Mouse (Mus musculus) midbrain, embryonic 11.5 days (tissue): ENCODE data around the gene Saal1. TPM values are rescaled to one million over a fixed set of nuclear protein-coding genes. Genes with fewer than 3 reads are reported as not detected.
"Not testable (repeated sequence)": the region's sequence is repeated elsewhere in the genome, so short reads cannot be mapped to it uniquely, and the experiment has no call there.

Experiments used
- ATAC-seq: fragments of 200-750 bp; cut with Nextera tagmentation; 2 replicates; pipeline ENCODE4 v1.8.0; 2017; ENCODE audit warnings: moderate TSS enrichment, moderate library complexity; ENCODE audit not compliant: low FRiP score
- DNase-seq: peaks from one replicate; pipeline ENCODE4 v3.0.0; 2015; ENCODE audit warnings: low spot score; ENCODE audit errors: missing footprints
- H3K27ac ChIP-seq: fragments of 300-500 bp; sonication (generic); 2 replicates; pipeline ENCODE4 v1.5.1; 2014; ENCODE audit warnings: low read depth, low read length
- H3K27me3 ChIP-seq: fragments of 300-500 bp; sonication (generic); 2 replicates; pipeline ENCODE4 v1.6.1; 2014; ENCODE audit warnings: mild to moderate bottlenecking, low read length, moderate library complexity, mixed read lengths; ENCODE audit not compliant: control insufficient read depth, insufficient read depth
- H3K36me3 ChIP-seq: fragments of 300-500 bp; sonication (generic); 2 replicates; pipeline ENCODE4 v1.6.1; 2014; ENCODE audit warnings: mild to moderate bottlenecking, low read length, moderate library complexity, mixed read lengths; ENCODE audit not compliant: control insufficient read depth, insufficient read depth
- H3K4me1 ChIP-seq: fragments of 300-500 bp; sonication (generic); 2 replicates; pipeline ENCODE4 v1.6.1; 2014; ENCODE audit warnings: low read length; ENCODE audit not compliant: control insufficient read depth, insufficient read depth
- H3K4me2 ChIP-seq: fragments of 300-500 bp; sonication (generic); 2 replicates; pipeline ENCODE4 v1.6.1; 2014; ENCODE audit warnings: mild to moderate bottlenecking, moderate library complexity
- H3K4me3 ChIP-seq: fragments of 300-500 bp; sonication (generic); 2 replicates; pipeline ENCODE4 v1.5.1; 2014; ENCODE audit warnings: low read depth, low read length
- H3K9ac ChIP-seq: fragments of 300-500 bp; sonication (generic); 2 replicates; pipeline ENCODE4 v1.6.1; 2014; ENCODE audit warnings: low read length
- H3K9me3 ChIP-seq: fragments of 300-500 bp; sonication (generic); 2 replicates; pipeline ENCODE4 v1.6.1; 2016; ENCODE audit warnings: low read length; ENCODE audit not compliant: control insufficient read depth
- WGBS: fragments of 180-500 bp; shearing (Covaris S2); extraction: QIAGEN DNeasy Blood & Tissue Kit; methylation state at CpG from one replicate; pipeline ENCODE4 v1.1.7; 2014; 5-methylcytosine and 5-hydroxymethylcytosine counted together
- polyA plus RNA-seq: library from polyadenylated mRNA; unstranded; fragments of >200 nt; fragmentation: Nextera tagmentation; extraction: Ambion mirVana; gene quantifications from 2 replicates; pipeline ENCODE4 v1.2.1, GENCODE M21; 2014

Saal1 gene
- 42.4 and 44.1 TPM in 2 replicates for polyA plus RNA-seq

- H3K36me3 ChIP-seq: peaks cover 5% of the 10 kb centered on the region; the same call in 1 of the 2 replicates
- H3K4me2 ChIP-seq: peak within 1 kb of the TSS; percentile 58
- WGBS: under 1% methylated on average over 38 of the region's 38 CpGs
- H3K9me3 ChIP-seq: no peaks in the 10 kb centered on the region
- peak within 1 kb of the TSS; percentile 87 for H3K4me3 ChIP-seq
- peak; percentile 100 for DNase-seq
- H3K27ac ChIP-seq: no peak within 1 kb of the TSS; the same call in 1 of the 2 replicates
- H3K9ac ChIP-seq: peak within 1 kb of the TSS; percentile 96
- peak; percentile 97 for ATAC-seq
- peaks cover 6% of the 10 kb centered on the region for H3K4me1 ChIP-seq
- no peaks in the 10 kb centered on the region for H3K27me3 ChIP-seq
Observed at GRCm38 (mm10) chr7:46710390-46710844, at the start of gene Saal1. Saal1 (minus strand) TSS chr7:46710680.

GRCm38 (mm10) chr7:46751490-46751889, 41.0 kb upstream of the Saal1 start, which contains the start of gene Saa2:
Saa2 (plus strand) TSS chr7:46751790.
- ATAC-seq (no peak), DNase-seq (no peak)
- Histone ChIP-seq H3K9me3 (no peaks in the 10 kb centered on the region), H3K4me1 (no peaks in the 10 kb centered on the region), H3K36me3 (no peaks in the 10 kb centered on the region), H3K27me3 (no peaks in the 10 kb centered on the region), H3K9ac (no peak within 1 kb of the TSS), H3K27ac (no peak within 1 kb of the TSS), H3K4me3 (no peak within 1 kb of the TSS), H3K4me2 (no peak within 1 kb of the TSS)
- 85% methylated on average over 3 of the region's 3 CpGs for WGBS

GRCm38 (mm10) chr7:46748459-46748858, 38.0 kb upstream of the Saal1 start:
- Histone ChIP-seq H3K4me3 (no peak overlapping the region), H3K4me1 (no peaks in the 10 kb centered on the region), H3K9me3 (no peaks in the 10 kb centered on the region), H3K36me3 (no peaks in the 10 kb centered on the region), H3K27ac (no peak overlapping the region), H3K27me3 (no peaks in the 10 kb centered on the region), H3K9ac (no peak overlapping the region), H3K4me2 (no peak overlapping the region)
- ATAC-seq (no peak), DNase-seq (no peak)
- 42% methylated on average over 3 of the region's 3 CpGs for WGBS

GRCm38 (mm10) chr7:46746381-46746780, 35.9 kb upstream of the Saal1 start:
- 89% methylated on average over 7 of the region's 7 CpGs for WGBS
- H3K27me3 ChIP-seq: no peaks in the 10 kb centered on the region
- H3K36me3 ChIP-seq: no peaks in the 10 kb centered on the region
- H3K27ac ChIP-seq: no peak overlapping the region
- ATAC-seq (no peak), DNase-seq (no peak)
- H3K4me3 ChIP-seq: no peak overlapping the region
- H3K4me1 ChIP-seq: no peaks in the 10 kb centered on the region
- H3K9me3 ChIP-seq: no peaks in the 10 kb centered on the region
- no peak overlapping the region for H3K9ac ChIP-seq
- no peak overlapping the region for H3K4me2 ChIP-seq

- no peak overlapping the region for H3K27ac ChIP-seq
- H3K4me2 ChIP-seq: no peak overlapping the region
- H3K27me3 ChIP-seq: no peaks in the 10 kb centered on the region
- no peaks in the 10 kb centered on the region for H3K4me1 ChIP-seq
- H3K4me3 ChIP-seq: no peak overlapping the region
- ATAC-seq (no peak), DNase-seq (no peak)
- H3K9ac ChIP-seq: no peak overlapping the region
- no peaks in the 10 kb centered on the region for H3K36me3 ChIP-seq
- H3K9me3 ChIP-seq: no peaks in the 10 kb centered on the region
- WGBS: 87% methylated on average over 3 of the region's 3 CpGs
Observed at GRCm38 (mm10) chr7:46745816-46746215, 35.3 kb upstream of the Saal1 start.

GRCm38 (mm10) chr7:46742880-46743279, 32.4 kb upstream of the Saal1 start, which contains the start of gene Saa1:
Saa1 (minus strand) TSS chr7:46742980.
- H3K9me3 ChIP-seq, H3K9ac ChIP-seq, H3K4me3 ChIP-seq, H3K27me3 ChIP-seq, H3K27ac ChIP-seq, H3K36me3 ChIP-seq, H3K4me2 ChIP-seq, DNase-seq, ATAC-seq, H3K4me1 ChIP-seq: not testable (repeated sequence)
- WGBS: 83% methylated on average over 3 of the region's 3 CpGs

GRCm38 (mm10) chr7:46740041-46740440, 29.6 kb upstream of the Saal1 start:
- 83% methylated on average over 5 of the region's 5 CpGs for WGBS
- ATAC-seq, H3K27me3 ChIP-seq, H3K4me1 ChIP-seq, H3K27ac ChIP-seq, H3K4me2 ChIP-seq, H3K4me3 ChIP-seq, H3K36me3 ChIP-seq, H3K9ac ChIP-seq, H3K9me3 ChIP-seq, DNase-seq: not testable (repeated sequence)

- no peak for ATAC-seq
- H3K9me3 ChIP-seq: no peaks in the 10 kb centered on the region
- H3K9ac ChIP-seq: no peak overlapping the region
- no peaks in the 10 kb centered on the region for H3K36me3 ChIP-seq
- H3K27me3 ChIP-seq: no peaks in the 10 kb centered on the region
- WGBS: 87% methylated on average over 12 of the region's 12 CpGs
- no peaks in the 10 kb centered on the region for H3K4me1 ChIP-seq
- H3K4me3 ChIP-seq: no peak overlapping the region
- no peak for DNase-seq
- no peak overlapping the region for H3K27ac ChIP-seq
- H3K4me2 ChIP-seq: no peak overlapping the region
Observed at GRCm38 (mm10) chr7:46738561-46739460, 28.3 kb upstream of the Saal1 start.

- DNase-seq: no peak
- ATAC-seq: no peak
- 87% methylated on average over 2 of the region's 2 CpGs for WGBS
Observed at GRCm38 (mm10) chr7:46734983-46735382, 24.5 kb upstream of the Saal1 start.

More at GRCm38 (mm10) chr7:46734983-46735382, 24.5 kb upstream of the Saal1 start:
- no peaks in the 10 kb centered on the region for H3K9me3 ChIP-seq
- no peaks in the 10 kb centered on the region for H3K27me3 ChIP-seq
- no peak overlapping the region for H3K4me2 ChIP-seq
- H3K9ac ChIP-seq: no peak overlapping the region
- no peak overlapping the region for H3K27ac ChIP-seq
- no peaks in the 10 kb centered on the region for H3K36me3 ChIP-seq
- H3K4me1 ChIP-seq: no peaks in the 10 kb centered on the region
- H3K4me3 ChIP-seq: no peak overlapping the region
